Mouse (Mus musculus) cerebellum, adult 2 months (tissue): ENCODE data around the gene Ush2a.

Experiments used
- CTCF ChIP-seq: fragments of 200-500 bp; IDR thresholded peaks from 2 replicates; pipeline ENCODE4 v1.5.1; 2011; ENCODE audit warnings: low read depth, mild to moderate bottlenecking, control low read depth, low read length, moderate library complexity, borderline replicate concordance; ENCODE audit not compliant: insufficient read depth
- POLR2A ChIP-seq: fragments of 200-500 bp; IDR thresholded peaks from 2 replicates; pipeline ENCODE4 v1.6.1; 2011; ENCODE audit warnings: low read length, control low read depth, borderline replicate concordance; ENCODE audit not compliant: insufficient read depth

- no peak for TF ChIP-seq POLR2A
- TF ChIP-seq CTCF = no peak
These were observed 391.2 kb downstream of the Ush2a start for GRCm38 (mm10) chr1:188653001-188653400.
